Mouse (Mus musculus): ENCODE measurements at regions not wholly inside any gene's neighbourhood (a gene's known extent, or its start where the extent isn't known, plus 50 kb on each side); places are given as distances from the start of the nearest gene placed in this dataset.

GRCm38 (mm10) chr17:84072426-84073030 is 115.2 kb downstream of the Zfp36l2 start:
- 0 out of 2 replicates have a peak, but pooled peaks cover 7% of the 10 kb centered on the region for H3K4me1 ChIP-seq (ENCODE audit: control insufficient read depth, insufficient read depth, low read length)
- no peak overlapping the region for H3K4me2 ChIP-seq
- 61% methylated on average over 4 of the region's 4 CpGs for WGBS (ENCODE audit: insufficient replicate concordance)
- no peaks in the 10 kb centered on the region for H3K9me3 ChIP-seq (replicated peaks; ENCODE audit: control insufficient read depth, low read length)
- H3K4me3 ChIP-seq (ENCODE audit: low read depth, low read length), result no peak overlapping the region
- H3K9ac ChIP-seq (ENCODE audit: low read depth, low read length), result no peak overlapping the region
- no peak for ATAC-seq (replicated peaks; ENCODE audit: insufficient number of reproducible peaks, low FRiP score, low TSS enrichment)
- no peaks in the 10 kb centered on the region for H3K36me3 ChIP-seq (ENCODE audit: control insufficient read depth, insufficient read depth, low read length)
- no peaks in the 10 kb centered on the region for H3K27me3 ChIP-seq (ENCODE audit: control insufficient read depth, insufficient read depth, low read length)
- no peak overlapping the region for H3K27ac ChIP-seq (ENCODE audit: low read depth, low read length)

GRCm38 (mm10) chr17:84071855-84072254 is 115.9 kb downstream of the Zfp36l2 start:
- 80% methylated on average over 2 of the region's 2 CpGs for WGBS (ENCODE audit: insufficient replicate concordance)
- Histone ChIP-seq H3K27ac (ENCODE audit: low read depth, low read length) (no peak overlapping the region), H3K4me2 (no peak overlapping the region), H3K4me3 (ENCODE audit: low read depth, low read length) (no peak overlapping the region), H3K27me3 (ENCODE audit: control insufficient read depth, insufficient read depth, low read length) (no peaks in the 10 kb centered on the region), H3K36me3 (ENCODE audit: control insufficient read depth, insufficient read depth, low read length) (no peaks in the 10 kb centered on the region), H3K9me3 (replicated peaks; ENCODE audit: control insufficient read depth, low read length) (no peaks in the 10 kb centered on the region), H3K4me1 (ENCODE audit: control insufficient read depth, insufficient read depth, low read length) (0 out of 2 replicates have a peak, but pooled peaks cover 7% of the 10 kb centered on the region), H3K9ac (ENCODE audit: low read depth, low read length) (no peak overlapping the region)
- no peak for ATAC-seq (replicated peaks; ENCODE audit: insufficient number of reproducible peaks, low FRiP score, low TSS enrichment)

GRCm38 (mm10) chr17:84070596-84070995 is 117.2 kb downstream of the Zfp36l2 start:
- Histone ChIP-seq H3K4me3 (ENCODE audit: low read depth, low read length) (no peak overlapping the region), H3K4me1 (ENCODE audit: control insufficient read depth, insufficient read depth, low read length) (0 out of 2 replicates have a peak, but pooled peaks cover 7% of the 10 kb centered on the region), H3K9me3 (replicated peaks; ENCODE audit: control insufficient read depth, low read length) (no peaks in the 10 kb centered on the region), H3K9ac (ENCODE audit: low read depth, low read length) (no peak overlapping the region), H3K36me3 (ENCODE audit: control insufficient read depth, insufficient read depth, low read length) (no peaks in the 10 kb centered on the region), H3K27ac (ENCODE audit: low read depth, low read length) (no peak overlapping the region), H3K4me2 (no peak overlapping the region), H3K27me3 (ENCODE audit: control insufficient read depth, insufficient read depth, low read length) (no peaks in the 10 kb centered on the region)
- no peak for ATAC-seq (replicated peaks; ENCODE audit: insufficient number of reproducible peaks, low FRiP score, low TSS enrichment)
- 84% methylated on average over 3 of the region's 3 CpGs for whole genome bisulfite sequencing (ENCODE audit: insufficient replicate concordance)

GRCm38 (mm10) chr17:84067102-84067501 is 120.6 kb downstream of the Zfp36l2 start:
- ATAC-seq (replicated peaks; ENCODE audit: insufficient number of reproducible peaks, low FRiP score, low TSS enrichment), result no peak
- Histone ChIP-seq H3K27ac (ENCODE audit: low read depth, low read length) (no peak overlapping the region), H3K27me3 (ENCODE audit: control insufficient read depth, insufficient read depth, low read length) (no peaks in the 10 kb centered on the region), H3K9me3 (replicated peaks; ENCODE audit: control insufficient read depth, low read length) (no peaks in the 10 kb centered on the region), H3K36me3 (ENCODE audit: control insufficient read depth, insufficient read depth, low read length) (no peaks in the 10 kb centered on the region), H3K4me2 (no peak overlapping the region), H3K4me3 (ENCODE audit: low read depth, low read length) (no peak overlapping the region), H3K4me1 (ENCODE audit: control insufficient read depth, insufficient read depth, low read length) (0 out of 2 replicates have a peak, but pooled peaks cover 3% of the 10 kb centered on the region), H3K9ac (ENCODE audit: low read depth, low read length) (no peak overlapping the region)
- 59% methylated on average over 26 of the region's 26 CpGs for WGBS (ENCODE audit: insufficient replicate concordance)

GRCm38 (mm10) chr17:84063791-84064190 is 124.0 kb downstream of the Zfp36l2 start:
- no peak for ATAC-seq (replicated peaks; ENCODE audit: insufficient number of reproducible peaks, low FRiP score, low TSS enrichment)
- Histone ChIP-seq H3K9ac (ENCODE audit: low read depth, low read length) (no peak overlapping the region), H3K27ac (ENCODE audit: low read depth, low read length) (no peak overlapping the region), H3K4me1 (ENCODE audit: control insufficient read depth, insufficient read depth, low read length) (peaks cover 8% of the 10 kb centered on the region; the same call in 1 of the 2 replicates), H3K4me2 (no peak overlapping the region), H3K36me3 (ENCODE audit: control insufficient read depth, insufficient read depth, low read length) (no peaks in the 10 kb centered on the region), H3K9me3 (replicated peaks; ENCODE audit: control insufficient read depth, low read length) (no peaks in the 10 kb centered on the region), H3K4me3 (ENCODE audit: low read depth, low read length) (no peak overlapping the region), H3K27me3 (ENCODE audit: control insufficient read depth, insufficient read depth, low read length) (no peaks in the 10 kb centered on the region)
- 40% methylated on average over 7 of the region's 7 CpGs for WGBS (ENCODE audit: insufficient replicate concordance)

GRCm38 (mm10) chr17:84061621-84062020 is 126.1 kb downstream of the Zfp36l2 start:
- 61% methylated on average over 6 of the region's 6 CpGs for WGBS (ENCODE audit: insufficient replicate concordance)

GRCm38 (mm10) chr17:84056469-84056868 is 131.3 kb downstream of the Zfp36l2 start:
- Histone ChIP-seq H3K27ac (ENCODE audit: low read depth, low read length) (no peak overlapping the region), H3K4me3 (ENCODE audit: low read depth, low read length) (no peak overlapping the region), H3K4me1 (ENCODE audit: control insufficient read depth, insufficient read depth, low read length) (peaks cover 17% of the 10 kb centered on the region), H3K9me3 (replicated peaks; ENCODE audit: control insufficient read depth, low read length) (no peaks in the 10 kb centered on the region), H3K27me3 (ENCODE audit: control insufficient read depth, insufficient read depth, low read length) (no peaks in the 10 kb centered on the region), H3K9ac (ENCODE audit: low read depth, low read length) (no peak overlapping the region), H3K4me2 (no peak overlapping the region), H3K36me3 (ENCODE audit: control insufficient read depth, insufficient read depth, low read length) (no peaks in the 10 kb centered on the region)
- 87% methylated on average over 4 of the region's 4 CpGs for WGBS (ENCODE audit: insufficient replicate concordance)
- ATAC-seq (replicated peaks; ENCODE audit: insufficient number of reproducible peaks, low FRiP score, low TSS enrichment), result no peak

More at GRCm38 (mm10) chr17:84061621-84062020, 126.1 kb downstream of the Zfp36l2 start:
- no peak for ATAC-seq (replicated peaks; ENCODE audit: insufficient number of reproducible peaks, low FRiP score, low TSS enrichment)
- Histone ChIP-seq H3K27me3 (ENCODE audit: control insufficient read depth, insufficient read depth, low read length) (no peaks in the 10 kb centered on the region), H3K36me3 (ENCODE audit: control insufficient read depth, insufficient read depth, low read length) (no peaks in the 10 kb centered on the region), H3K4me1 (ENCODE audit: control insufficient read depth, insufficient read depth, low read length) (peaks cover 17% of the 10 kb centered on the region), H3K9me3 (replicated peaks; ENCODE audit: control insufficient read depth, low read length) (no peaks in the 10 kb centered on the region), H3K4me3 (ENCODE audit: low read depth, low read length) (no peak overlapping the region), H3K9ac (ENCODE audit: low read depth, low read length) (no peak overlapping the region), H3K4me2 (no peak overlapping the region), H3K27ac (ENCODE audit: low read depth, low read length) (no peak overlapping the region)

GRCm38 (mm10) chr17:84052437-84052836 is 135.3 kb downstream of the Zfp36l2 start:
- H3K9ac ChIP-seq (ENCODE audit: low read depth, low read length), result no peak overlapping the region
- H3K4me3 ChIP-seq (ENCODE audit: low read depth, low read length), result no peak overlapping the region
- no peaks in the 10 kb centered on the region for H3K27me3 ChIP-seq (ENCODE audit: control insufficient read depth, insufficient read depth, low read length)
- WGBS (ENCODE audit: insufficient replicate concordance), result 78% methylated on average over 8 of the region's 8 CpGs
- H3K9me3 ChIP-seq (replicated peaks; ENCODE audit: control insufficient read depth, low read length), result peaks cover 2% of the 10 kb centered on the region; the same call in 1 of the 2 replicates
- ATAC-seq (replicated peaks; ENCODE audit: insufficient number of reproducible peaks, low FRiP score, low TSS enrichment), result no peak
- no peaks in the 10 kb centered on the region for H3K36me3 ChIP-seq (ENCODE audit: control insufficient read depth, insufficient read depth, low read length)
- H3K4me2 ChIP-seq, result no peak overlapping the region
- H3K4me1 ChIP-seq (ENCODE audit: control insufficient read depth, insufficient read depth, low read length), result peaks cover 6% of the 10 kb centered on the region
- no peak overlapping the region for H3K27ac ChIP-seq (ENCODE audit: low read depth, low read length)

GRCm38 (mm10) chr17:84051212-84051611 is 136.5 kb downstream of the Zfp36l2 start:
- no peak overlapping the region for H3K4me2 ChIP-seq
- no peak overlapping the region for H3K4me3 ChIP-seq (ENCODE audit: low read depth, low read length)
- H3K9me3 ChIP-seq (replicated peaks; ENCODE audit: control insufficient read depth, low read length), result peaks cover 2% of the 10 kb centered on the region; the same call in 1 of the 2 replicates
- H3K27ac ChIP-seq (ENCODE audit: low read depth, low read length), result no peak overlapping the region
- no peaks in the 10 kb centered on the region for H3K27me3 ChIP-seq (ENCODE audit: control insufficient read depth, insufficient read depth, low read length)
- WGBS (ENCODE audit: insufficient replicate concordance), result 81% methylated on average over 9 of the region's 9 CpGs
- H3K36me3 ChIP-seq (ENCODE audit: control insufficient read depth, insufficient read depth, low read length), result no peaks in the 10 kb centered on the region
- H3K4me1 ChIP-seq (ENCODE audit: control insufficient read depth, insufficient read depth, low read length), result no peaks in the 10 kb centered on the region
- ATAC-seq (replicated peaks; ENCODE audit: insufficient number of reproducible peaks, low FRiP score, low TSS enrichment), result no peak
- H3K9ac ChIP-seq (ENCODE audit: low read depth, low read length), result no peak overlapping the region
